Mouse (Mus musculus) stomach, embryonic 14.5 days (tissue): Measurements from ENCODE around the gene Pgrmc2. TPM values are rescaled to one million over a fixed set of nuclear protein-coding genes. Genes with fewer than 3 reads are reported as not detected.

Source experiments
- ATAC-seq: fragments of 200-750 bp; cut with Nextera tagmentation; 2 replicates; pipeline ENCODE4 v1.8.0; 2017; ENCODE audit warnings: low read depth, moderate TSS enrichment; ENCODE audit not compliant: insufficient number of reproducible peaks, insufficient read depth, low FRiP score
- H3K27ac ChIP-seq: fragments of 300-500 bp; sonication (generic); 2 replicates; pipeline ENCODE4 v1.5.1; 2014; ENCODE audit warnings: mild to moderate bottlenecking, low read length, moderate library complexity, mixed read lengths
- H3K27me3 ChIP-seq: fragments of 300-500 bp; sonication (generic); 2 replicates; pipeline ENCODE4 v1.6.1; 2014; ENCODE audit warnings: low read length, control low read depth, mixed read lengths; ENCODE audit not compliant: control insufficient read depth, insufficient read depth
- H3K36me3 ChIP-seq: fragments of 300-500 bp; sonication (generic); 2 replicates; pipeline ENCODE4 v1.6.1; 2014; ENCODE audit warnings: mild to moderate bottlenecking, control low read depth, low read length, moderate library complexity, mixed read lengths; ENCODE audit not compliant: control insufficient read depth, insufficient read depth
- H3K4me1 ChIP-seq: fragments of 300-500 bp; sonication (generic); 2 replicates; pipeline ENCODE4 v1.6.1; 2014; ENCODE audit warnings: low read length, control low read depth, mixed read lengths; ENCODE audit not compliant: control insufficient read depth, insufficient read depth
- H3K4me2 ChIP-seq: fragments of 300-500 bp; sonication (generic); replicated peaks from 2 replicates; pipeline ENCODE4 v1.6.1; 2014; ENCODE audit warnings: low read depth, low read length, control low read depth
- H3K4me3 ChIP-seq: fragments of 300-500 bp; sonication (generic); 2 replicates; pipeline ENCODE4 v1.5.1; 2014; ENCODE audit warnings: low read depth, low read length, control low read depth
- H3K9ac ChIP-seq: fragments of 300-500 bp; sonication (generic); replicated peaks from 2 replicates; pipeline ENCODE4 v1.6.1; 2014; ENCODE audit warnings: low read depth, mild to moderate bottlenecking, control low read depth, low read length, moderate library complexity, mixed read lengths
- H3K9me3 ChIP-seq: fragments of 300-500 bp; sonication (generic); 2 replicates; pipeline ENCODE4 v1.6.1; 2016; ENCODE audit warnings: low read depth, low read length, control low read depth; ENCODE audit not compliant: control insufficient read depth
- WGBS: fragments of 180-500 bp; shearing (Covaris S2); extraction: QIAGEN DNeasy Blood & Tissue Kit; methylation state at CpG from one replicate; pipeline ENCODE4 v1.1.7; 2014; 5-methylcytosine and 5-hydroxymethylcytosine counted together
- polyA plus RNA-seq: library from polyadenylated mRNA; unstranded; fragments of >200 nt; fragmentation: Nextera tagmentation; extraction: Ambion mirVana; gene quantifications from 2 replicates; pipeline ENCODE4 v1.2.1, GENCODE M21; 2014

The Pgrmc2 gene
- polyA plus RNA-seq, 1 experiment from 2014 or later = 29.5 TPM

- Histone ChIP-seq H3K9ac (peak overlapping the region; percentile 74), H3K27ac (peak overlapping the region; percentile 68; the same call in 1 of the 2 replicates), H3K4me2 (peak overlapping the region; percentile 87), H3K9me3 (no peaks in the 10 kb centered on the region), H3K27me3 (no peaks in the 10 kb centered on the region), H3K36me3 (no peaks in the 10 kb centered on the region), H3K4me1 (peaks cover 10% of the 10 kb centered on the region; the same call in 1 of the 2 replicates), H3K4me3 (peak overlapping the region; percentile 89)
- ATAC-seq = peak; percentile 33; the same call in 1 of the 2 replicates
- WGBS = 0% methylated on average over 43 of the region's 43 CpGs
Measured at GRCm38 (mm10) chr3:41082520-41082884, 344 bp downstream of the Pgrmc2 start.

GRCm38 (mm10) chr3:41081474-41082301 lies 1.2 kb downstream of the Pgrmc2 start:
- Histone ChIP-seq H3K4me3 (peak overlapping the region; percentile 89), H3K9me3 (no peaks in the 10 kb centered on the region), H3K4me2 (peak overlapping the region; percentile 87), H3K9ac (peak overlapping the region; percentile 74), H3K27ac (peak overlapping the region; percentile 68; the same call in 1 of the 2 replicates), H3K27me3 (no peaks in the 10 kb centered on the region), H3K36me3 (no peaks in the 10 kb centered on the region), H3K4me1 (peaks cover 10% of the 10 kb centered on the region; the same call in 1 of the 2 replicates)
- no peak for ATAC-seq
- 2% methylated on average over 23 of the region's 23 CpGs for WGBS

- Histone ChIP-seq H3K9ac (no peak overlapping the region), H3K4me2 (peak overlapping the region; percentile 87), H3K9me3 (no peaks in the 10 kb centered on the region), H3K27me3 (no peaks in the 10 kb centered on the region), H3K4me3 (peak overlapping the region; percentile 89; the same call in 1 of the 2 replicates), H3K27ac (no peak overlapping the region), H3K36me3 (no peaks in the 10 kb centered on the region), H3K4me1 (peaks cover 10% of the 10 kb centered on the region; the same call in 1 of the 2 replicates)
- ATAC-seq = no peak
- WGBS = 32% methylated on average over 3 of the region's 3 CpGs
Measured at GRCm38 (mm10) chr3:41080724-41081123, 2.1 kb downstream of the Pgrmc2 start.

- ATAC-seq = no peak
- H3K4me3 ChIP-seq = no peak overlapping the region
- WGBS = 90% methylated on average over 2 of the region's 2 CpGs
Measured at GRCm38 (mm10) chr3:41078673-41079072, 4.2 kb downstream of the Pgrmc2 start.

GRCm38 (mm10) chr3:41075376-41075775 lies 7.5 kb downstream of the Pgrmc2 start:
- ATAC-seq = no peak
- Histone ChIP-seq H3K4me2 (no peak overlapping the region), H3K4me1 (no peaks in the 10 kb centered on the region), H3K27ac (no peak overlapping the region), H3K9ac (no peak overlapping the region), H3K4me3 (no peak overlapping the region), H3K9me3 (no peaks in the 10 kb centered on the region), H3K27me3 (no peaks in the 10 kb centered on the region), H3K36me3 (no peaks in the 10 kb centered on the region)
- WGBS = 74% methylated on average over 8 of the region's 8 CpGs

More at GRCm38 (mm10) chr3:41078673-41079072, 4.2 kb downstream of the Pgrmc2 start:
- H3K27me3 ChIP-seq = no peaks in the 10 kb centered on the region
- no peak overlapping the region for H3K9ac ChIP-seq
- peaks cover 10% of the 10 kb centered on the region; the same call in 1 of the 2 replicates for H3K4me1 ChIP-seq
- H3K9me3 ChIP-seq = no peaks in the 10 kb centered on the region
- no peaks in the 10 kb centered on the region for H3K36me3 ChIP-seq
- H3K27ac ChIP-seq = no peak overlapping the region
- H3K4me2 ChIP-seq = no peak overlapping the region

GRCm38 (mm10) chr3:41070519-41070918 lies 12.3 kb downstream of the Pgrmc2 start:
- Histone ChIP-seq H3K9me3 (no peaks in the 10 kb centered on the region), H3K4me1 (no peaks in the 10 kb centered on the region), H3K27ac (no peak overlapping the region), H3K4me3 (no peak overlapping the region), H3K4me2 (no peak overlapping the region), H3K27me3 (no peaks in the 10 kb centered on the region), H3K9ac (no peak overlapping the region), H3K36me3 (peaks cover 17% of the 10 kb centered on the region)
- ATAC-seq = no peak
- 75% methylated on average over 2 of the region's 2 CpGs for WGBS

GRCm38 (mm10) chr3:41065320-41065719 lies 17.5 kb downstream of the Pgrmc2 start:
- H3K4me2 ChIP-seq = no peak overlapping the region
- no peak overlapping the region for H3K4me3 ChIP-seq
- H3K9ac ChIP-seq = no peak overlapping the region
- H3K27ac ChIP-seq = no peak overlapping the region
- H3K9me3 ChIP-seq = no peaks in the 10 kb centered on the region
- no peak for ATAC-seq
- peaks cover 17% of the 10 kb centered on the region for H3K36me3 ChIP-seq
- H3K27me3 ChIP-seq = no peaks in the 10 kb centered on the region
- H3K4me1 ChIP-seq = no peaks in the 10 kb centered on the region
- 61% methylated on average over 2 of the region's 2 CpGs for WGBS

- 85% methylated on average over 2 of the region's 2 CpGs for WGBS
- Histone ChIP-seq H3K4me3 (no peak overlapping the region), H3K9me3 (no peaks in the 10 kb centered on the region), H3K9ac (no peak overlapping the region), H3K27ac (no peak overlapping the region), H3K4me1 (no peaks in the 10 kb centered on the region), H3K36me3 (peaks cover 7% of the 10 kb centered on the region), H3K27me3 (no peaks in the 10 kb centered on the region), H3K4me2 (no peak overlapping the region)
- no peak for ATAC-seq
Measured at GRCm38 (mm10) chr3:41062758-41063157, 20.1 kb downstream of the Pgrmc2 start.
